Mouse (Mus musculus) adrenal gland, postnatal 0 days (tissue): ENCODE measurements around the gene Naip6. TPM values are rescaled to one million over a fixed set of nuclear protein-coding genes. Genes with fewer than 3 reads are reported as not detected.

ENCODE experiments used
- polyA plus RNA-seq: library from polyadenylated mRNA; unstranded; fragments of >200 nt; fragmentation: Nextera tagmentation; extraction: Ambion mirVana; gene quantifications from 2 replicates; pipeline ENCODE4 v1.2.1, GENCODE M21; 2015

The Naip6 gene
- polyA plus RNA-seq = 0.14 and 0.21 TPM in 2 replicates

GRCm38 (mm10) chr13:100317256-100317893, at the start of gene Naip6:
Gene Naip6 (minus strand): TSS chr13:100317674.

GRCm38 (mm10) chr13:100246223-100246622, 71.3 kb downstream of the Naip6 start, which contains the start of gene Naip5:
Gene Naip5 (minus strand): TSS chr13:100246323.

Other genes starting within 250 kb of the Naip6 start
- gene Bdp1, start 213.6 kb downstream of the Naip6 start, polyA plus RNA-seq = 11.0 and 15.8 TPM in 2 replicates
- gene Serf1, start 209.7 kb downstream of the Naip6 start, polyA plus RNA-seq = 133 and 194 TPM in 2 replicates
- gene Smn1, start 192.8 kb downstream of the Naip6 start, polyA plus RNA-seq = 30.2 and 37.2 TPM in 2 replicates
- 0.65 and 0.87 TPM in 2 replicates for gene Naip2, start 115.6 kb downstream of the Naip6 start, polyA plus RNA-seq
- 2.7 and 6.2 TPM in 2 replicates for gene Naip5, start 71.4 kb downstream of the Naip6 start, polyA plus RNA-seq
- 0.17 TPM in 1 of 2 replicates, not detected in the other for gene Naip1, start 135.2 kb upstream of the Naip6 start, polyA plus RNA-seq
- gene Gtf2h2, start 174.9 kb upstream of the Naip6 start, polyA plus RNA-seq = 48.8 and 53.6 TPM in 2 replicates
- 6.0 and 9.7 TPM in 2 replicates for gene Ocln, start 235.0 kb upstream of the Naip6 start, polyA plus RNA-seq